Mouse (Mus musculus): Measurements from ENCODE around the gene Plpp2.

DNA sequence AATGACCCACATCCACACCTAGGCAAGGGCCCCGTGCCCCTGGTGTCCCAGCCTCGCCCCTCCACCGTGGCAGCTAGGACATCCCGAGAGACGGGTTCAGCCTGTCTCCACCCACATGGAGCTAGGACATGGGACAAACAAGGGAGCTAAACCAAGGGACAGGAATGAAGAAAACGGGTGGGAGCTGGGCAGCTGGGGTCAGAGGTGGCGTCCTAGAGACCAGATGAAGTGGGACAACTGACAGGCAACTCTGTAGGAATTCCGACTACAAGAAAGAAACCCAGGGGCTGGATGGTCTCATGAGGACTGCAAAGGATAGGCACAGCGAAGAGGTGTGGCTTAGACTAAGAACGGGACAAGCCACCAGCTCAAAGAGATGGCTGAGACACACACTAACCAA is 20.1 kb upstream of the Plpp2 start:
- TF ChIP-seq CTCF (IDR thresholded peaks at IDR 0.05) (no peak), POLR2A (IDR thresholded peaks at IDR 0.05; ENCODE audit: insufficient read depth, low read depth, low read length) (no peak)
